Mouse (Mus musculus): ENCODE measurements at regions not wholly inside any gene's neighbourhood (a gene's known extent, or its start where the extent isn't known, plus 50 kb on each side); places are given as distances from the start of the nearest gene placed in this dataset.

DNA sequence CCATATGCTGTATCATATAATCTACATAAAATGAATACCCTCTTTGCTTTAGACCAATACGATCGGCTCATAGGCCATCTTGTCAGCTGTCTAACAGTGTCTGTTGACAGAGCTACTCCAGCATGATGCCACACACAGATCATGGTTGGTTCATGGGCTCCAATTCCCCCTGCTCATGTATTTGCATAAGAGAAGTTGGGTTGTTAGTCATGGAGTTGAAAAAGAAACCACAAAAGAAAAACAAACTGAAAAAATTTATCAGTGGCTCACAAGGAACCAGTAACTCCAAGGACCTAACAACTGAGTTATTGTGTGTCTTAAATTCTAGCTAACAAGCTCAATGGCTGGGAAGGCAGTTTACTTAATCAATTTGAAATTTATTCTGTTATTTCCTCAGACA is 176.1 kb upstream of the Arhgap18 start:
- no peak for TF ChIP-seq CTCF (IDR thresholded peaks at IDR 0.05; ENCODE audit: low read depth)
- no peak for TF ChIP-seq EP300 (IDR thresholded peaks at IDR 0.05; ENCODE audit: low read depth)

Measured in liver, embryonic 14.5 days (tissue).